Comparison of ENCODE assay signal across 8 mouse cellular contexts in genomic region chr1:185193509-185193908, GRCm38 (mm10). TPM values are rescaled to one million over a fixed set of nuclear protein-coding genes. Genes with fewer than 3 reads are reported as not detected.
DNase-seq lines count a peak whose midpoint lies in the region; ATAC-seq and TF ChIP-seq lines count a peak whose summit lies in the region.

No protein-coding gene starts in this region.

- H3K9ac ChIP-seq in heart, embryonic 15.5 days, result 0 out of 2 replicates have a peak overlapping the region, but pooled peaks have one; percentile 3

- TF ChIP-seq POLR2A in cerebellum, adult 2 months (IDR thresholded peaks at IDR 0.05; ENCODE audit: borderline replicate concordance, insufficient read depth, low read length), result no peak

- no peaks in the 10 kb centered on the region for H3K27me3 ChIP-seq in cerebellum, adult 2 months (ENCODE audit: control insufficient read depth, insufficient read depth, low read length)
- H3K27me3 ChIP-seq in E14TG2a.4 (ENCODE audit: insufficient read depth, low read length), result 0 out of 2 replicates have a peak, but pooled peaks cover 5% of the 10 kb centered on the region
- no peaks in the 10 kb centered on the region for H3K27me3 ChIP-seq in heart, embryonic 15.5 days
- no peaks in the 10 kb centered on the region for H3K27me3 ChIP-seq in limb, embryonic 10.5 days (ENCODE audit: low read depth, poor library complexity, severe bottlenecking)
- no peaks in the 10 kb centered on the region for H3K27me3 ChIP-seq in midbrain, embryonic 10.5 days (ENCODE audit: low read depth, poor library complexity, severe bottlenecking)

- 13% methylated on average over 10 of the region's 10 CpGs for WGBS in cerebellum, adult 2 months
- 12% methylated on average over 10 of the region's 10 CpGs for WGBS in heart, embryonic 15.5 days
- WGBS in limb, embryonic 10.5 days, result 20% methylated on average over 10 of the region's 10 CpGs
- WGBS in midbrain, embryonic 10.5 days, result 16% methylated on average over 10 of the region's 10 CpGs

- no peaks in the 10 kb centered on the region for H3K36me3 ChIP-seq in E14TG2a.4 (ENCODE audit: insufficient read depth, low read length)
- H3K36me3 ChIP-seq in heart, embryonic 15.5 days, result no peaks in the 10 kb centered on the region
- H3K36me3 ChIP-seq in limb, embryonic 10.5 days, result no peaks in the 10 kb centered on the region
- H3K36me3 ChIP-seq in midbrain, embryonic 10.5 days, result no peaks in the 10 kb centered on the region

- H3K4me3 ChIP-seq in cerebellum, adult 2 months (replicated peaks; ENCODE audit: insufficient read depth, low read depth, low read length), result no peak overlapping the region
- H3K4me3 ChIP-seq in E14TG2a.4 (replicated peaks; ENCODE audit: low read length), result no peak overlapping the region
- H3K4me3 ChIP-seq in heart, embryonic 15.5 days, result peak overlapping the region; percentile 30
- H3K4me3 ChIP-seq in limb, embryonic 10.5 days, result no peak overlapping the region
- H3K4me3 ChIP-seq in midbrain, embryonic 10.5 days, result no peak overlapping the region

- DNase-seq in cerebellum, adult 2 months, result no peak
- DNase-seq in cerebellum, adult 11 months, result no peak
- peak; percentile 86 for DNase-seq in embryo, embryonic 10.5 days (ENCODE audit: low spot score)
- DNase-seq in limb, embryonic 10.5 days (ENCODE audit: low spot score), result peak; percentile 49
- DNase-seq in midbrain, embryonic 10.5 days (ENCODE audit: low spot score), result peak; percentile 48
- peak; percentile 26 for DNase-seq in thymus, postnatal 4 days

- H3K9me3 ChIP-seq in E14TG2a.4 (ENCODE audit: low read length), result no peaks in the 10 kb centered on the region
- no peaks in the 10 kb centered on the region for H3K9me3 ChIP-seq in heart, embryonic 15.5 days (replicated peaks)
- H3K9me3 ChIP-seq in limb, embryonic 10.5 days (replicated peaks), result no peaks in the 10 kb centered on the region
- H3K9me3 ChIP-seq in midbrain, embryonic 10.5 days (replicated peaks), result no peaks in the 10 kb centered on the region

- no peaks in the 10 kb centered on the region for H3K4me1 ChIP-seq in cerebellum, adult 2 months (ENCODE audit: control insufficient read depth, insufficient read depth, low read length)
- peaks cover 3% of the 10 kb centered on the region; the same call in 1 of the 2 replicates for H3K4me1 ChIP-seq in E14TG2a.4 (replicated peaks; ENCODE audit: low read depth, low read length)
- no peaks in the 10 kb centered on the region for H3K4me1 ChIP-seq in heart, embryonic 15.5 days (replicated peaks)
- H3K4me1 ChIP-seq in limb, embryonic 10.5 days, result no peaks in the 10 kb centered on the region
- H3K4me1 ChIP-seq in midbrain, embryonic 10.5 days, result no peaks in the 10 kb centered on the region

- TF ChIP-seq CTCF in cerebellum, adult 2 months (IDR thresholded peaks at IDR 0.05; ENCODE audit: borderline replicate concordance, insufficient read depth, low read depth, low read length), result peak; percentile 75; the same call in 1 of the 2 replicates
- peak; percentile 59 for TF ChIP-seq CTCF in E14TG2a.4 (conservative IDR thresholded peaks at IDR 0.05; ENCODE audit: low read length)

- no peak overlapping the region for H3K27ac ChIP-seq in cerebellum, adult 2 months (ENCODE audit: insufficient read depth, low read length)
- H3K27ac ChIP-seq in heart, embryonic 15.5 days, result no peak overlapping the region
- no peak overlapping the region for H3K27ac ChIP-seq in limb, embryonic 10.5 days
- H3K27ac ChIP-seq in midbrain, embryonic 10.5 days (replicated peaks), result no peak overlapping the region

- ATAC-seq in heart, embryonic 15.5 days (replicated peaks; ENCODE audit: insufficient number of reproducible peaks, insufficient read depth, low FRiP score, low read depth), result no peak

- H3K4me2 ChIP-seq in heart, embryonic 15.5 days, result peak overlapping the region; percentile 50

RNA-seq across cellular contexts. Expression of gene Rab3gap2, which starts 10.4 kb away (rescaled TPM):
- polyA plus RNA-seq in cerebellum, adult 2 months (2012; rRNA removed), result 44.9 and 46.3 TPM in 2 replicates
- 15.1 and 18.6 TPM in 2 replicates for polyA plus RNA-seq in heart, embryonic 15.5 days (2015; fragmentation: Nextera tagmentation; extraction: Ambion mirVana)
- polyA plus RNA-seq in limb, embryonic 10.5 days (2016; fragmentation: Nextera tagmentation; extraction: Ambion mirVana), result 17.7 and 20.6 TPM in 2 replicates
- polyA plus RNA-seq in midbrain, embryonic 10.5 days (2016; fragmentation: Nextera tagmentation; extraction: Ambion mirVana), result 19.5 and 21.4 TPM in 2 replicates

Comparison
In these comparisons a context has a peak if more than half of its experiments do, and no peak if none do; other contexts are left out.
1. DNase-seq: peak in embryo, embryonic 10.5 days (single experiment), limb, embryonic 10.5 days (single experiment), midbrain, embryonic 10.5 days (single experiment) and thymus, postnatal 4 days (single experiment); none in cerebellum, adult 2 months (0 of 2) and cerebellum, adult 11 months (single experiment).